Mouse (Mus musculus): ENCODE measurements at regions not wholly inside any gene's neighbourhood (a gene's known extent, or its start where the extent isn't known, plus 50 kb on each side); places are given as distances from the start of the nearest gene placed in this dataset.

DNA sequence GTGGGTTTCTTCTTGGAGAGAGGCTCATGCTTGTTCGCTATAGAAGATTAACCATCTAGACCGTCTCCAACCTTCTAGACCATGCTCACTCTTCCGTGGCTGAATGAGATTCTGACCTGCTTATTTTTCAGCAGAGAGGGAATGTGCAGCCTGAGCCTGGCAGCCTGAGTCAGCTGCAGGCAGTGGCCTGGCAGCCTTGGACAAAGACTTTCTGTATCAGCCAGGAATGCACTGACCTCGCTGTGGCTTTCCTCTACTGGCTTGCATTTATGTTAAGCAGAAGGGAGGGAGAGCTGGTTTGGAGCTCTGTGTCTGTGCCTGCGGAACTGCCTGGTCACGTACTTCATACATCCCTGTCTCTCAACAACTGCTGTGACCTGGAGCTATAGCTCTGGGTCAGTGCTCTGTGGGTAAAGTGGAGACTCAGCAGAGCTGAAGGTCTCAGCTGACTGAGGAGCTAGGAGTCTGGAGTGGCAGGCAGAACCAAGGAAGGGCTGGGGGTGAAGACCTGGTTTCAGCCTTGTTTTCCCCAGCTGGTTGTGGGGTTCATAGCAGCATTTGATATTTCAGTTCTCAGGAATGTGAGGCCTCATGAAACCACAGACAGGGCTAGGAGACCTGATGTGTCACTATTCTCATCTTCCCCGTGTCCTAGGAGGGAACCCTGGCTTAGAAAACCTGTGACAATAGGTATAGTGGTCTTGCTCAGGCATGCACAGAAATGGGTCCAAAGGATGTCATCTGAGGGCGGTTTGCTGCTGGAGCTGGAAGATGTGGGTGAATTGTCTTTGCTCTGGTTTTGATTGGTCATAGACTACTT is 207.2 kb upstream of the Ncam1 start:
- WGBS: 67% methylated on average over 8 of the region's 8 CpGs
- TF ChIP-seq POLR2A (IDR thresholded peaks at IDR 0.05; ENCODE audit: insufficient read depth, low read depth, low read length) (no peak), CTCF (IDR thresholded peaks at IDR 0.05; ENCODE audit: insufficient read depth, low read depth, low read length) (no peak)
- Histone ChIP-seq H3K4me1 (ENCODE audit: control insufficient read depth, insufficient read depth, low read length) (peaks cover 7% of the 10 kb centered on the region), H3K27ac (ENCODE audit: insufficient read depth, low read depth, low read length) (peak overlapping the region; percentile 34; the same call in 1 of the 2 replicates), H3K4me3 (ENCODE audit: insufficient read depth, low read depth, low read length) (no peak overlapping the region)

GRCm38 (mm10) chr9:50002695-50003094 is 204.0 kb upstream of the Ncam1 start:
- WGBS: 76% methylated on average over 6 of the region's 6 CpGs

GRCm38 (mm10) chr9:50000497-50001404 is 202.0 kb upstream of the Ncam1 start:
- WGBS: 65% methylated on average over 13 of the region's 13 CpGs
- TF ChIP-seq POLR2A (IDR thresholded peaks at IDR 0.05; ENCODE audit: insufficient read depth, low read depth, low read length): no peak
- TF ChIP-seq CTCF (IDR thresholded peaks at IDR 0.05; ENCODE audit: insufficient read depth, low read depth, low read length): no peak
- no peak overlapping the region for H3K4me3 ChIP-seq (ENCODE audit: insufficient read depth, low read depth, low read length)
- H3K4me1 ChIP-seq (ENCODE audit: control insufficient read depth, insufficient read depth, low read length): peaks cover 3% of the 10 kb centered on the region; the same call in 1 of the 2 replicates
- H3K27ac ChIP-seq (ENCODE audit: insufficient read depth, low read depth, low read length): no peak overlapping the region

More at GRCm38 (mm10) chr9:50002695-50003094, 204.0 kb upstream of the Ncam1 start:
- Histone ChIP-seq H3K4me1 (ENCODE audit: control insufficient read depth, insufficient read depth, low read length) (peaks cover 10% of the 10 kb centered on the region), H3K27ac (ENCODE audit: insufficient read depth, low read depth, low read length) (no peak overlapping the region), H3K4me3 (ENCODE audit: insufficient read depth, low read depth, low read length) (no peak overlapping the region)
- TF ChIP-seq CTCF (IDR thresholded peaks at IDR 0.05; ENCODE audit: insufficient read depth, low read depth, low read length) (no peak), POLR2A (IDR thresholded peaks at IDR 0.05; ENCODE audit: insufficient read depth, low read depth, low read length) (no peak)

DNA sequence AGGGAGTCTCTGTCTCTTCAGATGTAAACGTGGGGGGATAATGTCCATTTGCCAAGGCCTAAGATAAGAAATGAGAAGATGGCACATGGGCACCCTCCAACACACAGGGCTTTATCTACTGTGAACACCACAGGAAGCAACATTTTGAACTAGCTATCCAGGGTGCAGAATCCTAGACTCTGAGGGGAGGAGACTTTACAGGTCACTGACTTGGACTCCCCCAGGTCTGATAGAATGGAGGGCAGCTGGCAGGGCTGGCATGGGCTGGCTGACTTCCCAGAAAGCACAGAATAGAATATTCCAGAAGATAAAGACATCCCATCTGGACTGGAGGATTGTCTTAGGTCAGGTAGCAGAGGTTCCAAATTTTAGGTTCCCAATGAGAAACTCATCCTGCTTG is 201.2 kb upstream of the Ncam1 start:
- no peak overlapping the region for H3K27ac ChIP-seq (ENCODE audit: insufficient read depth, low read depth, low read length)
- H3K4me1 ChIP-seq (ENCODE audit: control insufficient read depth, insufficient read depth, low read length): peaks cover 3% of the 10 kb centered on the region; the same call in 1 of the 2 replicates
- 85% methylated on average over 1 of the region's 1 CpGs for WGBS
- TF ChIP-seq CTCF (IDR thresholded peaks at IDR 0.05; ENCODE audit: insufficient read depth, low read depth, low read length): no peak
- TF ChIP-seq POLR2A (IDR thresholded peaks at IDR 0.05; ENCODE audit: insufficient read depth, low read depth, low read length): no peak
- H3K4me3 ChIP-seq (ENCODE audit: insufficient read depth, low read depth, low read length): no peak overlapping the region

DNA sequence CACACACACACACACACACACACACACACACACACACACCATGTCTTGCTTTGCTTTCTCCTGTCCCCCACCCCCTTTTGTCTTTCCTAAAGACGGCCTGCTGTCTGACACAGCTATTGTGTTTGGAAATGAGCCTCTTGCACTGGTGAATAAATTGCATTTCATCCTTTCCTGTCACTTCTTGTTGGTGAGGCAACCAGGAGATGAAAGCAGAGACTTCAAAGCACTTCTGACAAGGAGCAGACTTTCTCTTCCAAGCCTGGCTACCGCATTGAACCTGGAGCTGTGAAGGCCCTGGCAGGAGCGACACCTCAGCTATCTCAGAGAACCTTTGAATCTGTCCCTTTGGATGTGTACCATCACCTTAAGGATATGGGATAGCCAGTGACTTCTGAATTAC is 199.4 kb upstream of the Ncam1 start:
- Histone ChIP-seq H3K4me1 (ENCODE audit: control insufficient read depth, insufficient read depth, low read length) (peaks cover 3% of the 10 kb centered on the region; the same call in 1 of the 2 replicates), H3K27ac (ENCODE audit: insufficient read depth, low read depth, low read length) (no peak overlapping the region), H3K4me3 (ENCODE audit: insufficient read depth, low read depth, low read length) (no peak overlapping the region)
- TF ChIP-seq CTCF (IDR thresholded peaks at IDR 0.05; ENCODE audit: insufficient read depth, low read depth, low read length) (no peak), POLR2A (IDR thresholded peaks at IDR 0.05; ENCODE audit: insufficient read depth, low read depth, low read length) (no peak)
- 83% methylated on average over 3 of the region's 3 CpGs for WGBS

GRCm38 (mm10) chr9:49989464-49990271 is 190.9 kb upstream of the Ncam1 start:
- 21% methylated on average over 14 of the region's 14 CpGs for WGBS

GRCm38 (mm10) chr9:49988064-49988463 is 189.3 kb upstream of the Ncam1 start:
- TF ChIP-seq POLR2A (IDR thresholded peaks at IDR 0.05; ENCODE audit: insufficient read depth, low read depth, low read length) (no peak), CTCF (IDR thresholded peaks at IDR 0.05; ENCODE audit: insufficient read depth, low read depth, low read length) (no peak)
- Histone ChIP-seq H3K4me3 (ENCODE audit: insufficient read depth, low read depth, low read length) (no peak overlapping the region), H3K4me1 (ENCODE audit: control insufficient read depth, insufficient read depth, low read length) (peaks cover 5% of the 10 kb centered on the region), H3K27ac (ENCODE audit: insufficient read depth, low read depth, low read length) (no peak overlapping the region)
- 70% methylated on average over 5 of the region's 5 CpGs for WGBS

More at GRCm38 (mm10) chr9:49989464-49990271, 190.9 kb upstream of the Ncam1 start:
- peaks cover 5% of the 10 kb centered on the region for H3K4me1 ChIP-seq (ENCODE audit: control insufficient read depth, insufficient read depth, low read length)
- no peak overlapping the region for H3K27ac ChIP-seq (ENCODE audit: insufficient read depth, low read depth, low read length)
- H3K4me3 ChIP-seq (ENCODE audit: insufficient read depth, low read depth, low read length): no peak overlapping the region
- TF ChIP-seq CTCF (IDR thresholded peaks at IDR 0.05; ENCODE audit: insufficient read depth, low read depth, low read length) (no peak), POLR2A (IDR thresholded peaks at IDR 0.05; ENCODE audit: insufficient read depth, low read depth, low read length) (no peak)

DNA sequence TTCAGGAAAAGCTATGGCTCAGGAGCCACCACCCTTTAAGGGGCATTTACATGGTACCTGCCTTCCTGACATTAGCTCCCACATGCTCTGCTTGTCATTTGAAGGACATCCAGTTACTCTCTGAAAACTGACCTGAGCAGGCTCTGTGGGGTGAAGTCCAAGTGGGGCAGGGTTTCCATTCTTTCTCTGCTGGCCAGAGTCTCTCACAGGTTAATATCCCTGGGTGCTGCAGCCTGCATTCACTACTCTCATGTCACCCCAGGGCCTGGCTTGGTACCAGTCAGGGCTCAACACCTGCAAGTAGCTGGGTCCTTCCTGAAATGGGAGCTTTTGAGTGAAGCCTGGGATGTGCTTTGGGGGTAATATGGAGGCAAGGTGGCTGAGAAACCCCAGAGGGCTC is 188.8 kb upstream of the Ncam1 start:
- H3K4me1 ChIP-seq (ENCODE audit: control insufficient read depth, insufficient read depth, low read length): peaks cover 5% of the 10 kb centered on the region
- TF ChIP-seq POLR2A (IDR thresholded peaks at IDR 0.05; ENCODE audit: insufficient read depth, low read depth, low read length) (no peak), CTCF (IDR thresholded peaks at IDR 0.05; ENCODE audit: insufficient read depth, low read depth, low read length) (no peak)
- no peak overlapping the region for H3K27ac ChIP-seq (ENCODE audit: insufficient read depth, low read depth, low read length)
- no peak overlapping the region for H3K4me3 ChIP-seq (ENCODE audit: insufficient read depth, low read depth, low read length)
